Mouse (Mus musculus) mature B cell (primary cell): Measurements from ENCODE around the gene Cep135.

Experiments
- in situ Hi-C: fragments of 300-500 bp; cut with MboI; formaldehyde crosslinking; loops from 2 replicates; pipeline ENCODE4 v1.14.3; 2019

The Cep135 gene

DNA sequence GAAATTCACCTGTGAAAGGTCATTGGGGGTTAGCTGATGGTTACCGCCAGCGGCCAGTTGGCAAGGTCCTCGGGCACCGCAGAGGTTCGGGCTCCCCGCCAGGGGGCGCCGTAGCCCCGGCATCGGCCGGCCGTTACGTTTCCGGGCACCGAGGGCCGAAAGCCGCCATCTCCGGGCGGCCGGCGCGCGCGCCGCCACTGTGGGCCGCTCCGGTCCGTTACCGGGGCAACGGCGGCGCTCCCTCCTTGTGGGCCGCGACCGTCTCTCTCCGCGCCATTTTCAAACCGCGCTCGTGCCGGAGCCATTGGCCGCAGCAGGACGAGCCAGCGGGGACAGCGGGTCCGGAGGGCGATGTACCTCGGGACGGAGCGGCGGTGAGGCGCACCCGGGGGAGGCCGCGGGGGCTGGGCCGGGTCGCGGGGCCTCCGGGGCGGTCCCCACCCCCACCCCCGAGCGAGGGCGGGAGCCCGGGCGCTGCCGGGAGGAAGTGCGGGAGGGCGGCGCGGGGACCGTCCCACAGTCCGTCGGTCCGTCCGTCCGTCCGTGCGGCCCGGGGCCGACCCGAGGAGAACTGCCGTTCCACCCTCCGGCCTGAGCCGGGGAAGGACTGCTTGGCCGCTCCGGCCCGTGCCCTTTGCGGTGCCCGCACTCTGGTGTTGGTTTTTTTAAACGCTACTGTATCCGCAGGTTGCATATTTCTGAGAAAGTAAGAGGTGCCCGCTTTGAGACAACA, at the start of gene Cep135:
Cep135 (plus strand) TSS at position 148 of the 733 bp plus-strand sequence.
- in situ Hi-C loops: loop anchor here (25.0 kb wide), 1 partner anchor 724 kb away; the partner anchor contains the start of genes Noa1 and Polr2b

DNA sequence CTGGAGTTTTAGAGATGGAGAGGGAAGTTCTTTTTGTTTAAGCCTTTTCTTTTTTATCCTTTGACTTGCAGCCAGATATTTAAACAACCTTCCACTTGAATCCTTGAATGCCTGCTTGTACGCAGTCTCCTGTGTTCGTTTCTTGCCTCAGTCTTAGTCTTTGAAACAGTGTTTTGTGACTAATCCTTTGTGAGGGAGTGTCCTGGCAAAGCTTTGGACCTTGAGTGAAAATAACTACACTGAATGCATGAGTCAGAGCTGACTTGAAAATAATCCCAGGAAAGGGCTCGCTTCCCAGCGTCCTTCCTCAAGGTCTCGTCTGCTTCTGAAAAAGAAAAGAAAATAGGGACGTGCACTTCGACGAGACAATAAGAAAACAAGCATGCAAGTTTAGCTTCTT, 48.3 kb upstream of the Cep135 start:
- in situ Hi-C loops: loop anchor here (25.0 kb wide), 1 partner anchor 228 kb away; the partner anchor contains the start of gene Clock

DNA sequence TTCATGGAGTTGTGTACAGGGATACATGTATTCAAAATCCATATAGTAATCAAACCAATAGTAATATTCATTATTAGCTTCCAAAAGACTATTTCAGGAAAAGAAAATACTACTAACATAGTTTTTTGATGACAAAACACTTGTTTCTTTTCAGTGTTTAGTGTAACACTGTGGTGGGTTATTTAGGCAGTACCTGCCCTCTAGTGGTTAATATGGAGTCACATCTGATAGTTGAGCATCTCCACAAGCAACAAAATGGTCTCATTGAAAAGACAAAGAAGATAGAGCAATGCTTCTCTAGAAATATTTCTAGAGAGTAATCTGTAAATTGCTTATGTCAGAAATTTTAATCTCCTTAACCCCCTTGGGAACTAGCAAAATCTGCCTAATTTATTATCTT, 47.7 kb upstream of the Cep135 start:
- in situ Hi-C loops: loop anchor here (25.0 kb wide), 1 partner anchor 229 kb away; the partner anchor contains the start of gene Clock

DNA sequence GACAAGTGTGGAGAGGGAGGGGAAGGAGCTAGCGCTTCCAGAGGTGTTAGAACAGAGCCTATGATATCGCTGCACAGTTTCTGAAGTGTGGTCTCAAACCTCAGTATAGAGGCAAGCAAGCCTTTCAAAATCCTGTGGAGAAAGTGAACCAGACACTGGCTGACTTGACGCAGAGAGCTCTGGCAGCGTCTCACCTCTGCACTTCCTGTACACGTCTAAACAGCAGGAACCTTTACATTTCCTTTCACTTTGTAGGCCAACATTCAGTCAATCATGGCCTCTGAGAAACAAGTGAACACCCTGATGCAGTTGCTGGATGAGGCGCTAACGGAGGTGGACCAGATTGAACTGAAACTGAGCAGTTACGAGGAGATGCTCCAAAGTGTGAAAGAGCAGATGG, 45.3 kb upstream of the Cep135 start:
- in situ Hi-C loops: loop anchor here (25.0 kb wide), 1 partner anchor 231 kb away; the partner anchor contains the start of gene Clock

DNA sequence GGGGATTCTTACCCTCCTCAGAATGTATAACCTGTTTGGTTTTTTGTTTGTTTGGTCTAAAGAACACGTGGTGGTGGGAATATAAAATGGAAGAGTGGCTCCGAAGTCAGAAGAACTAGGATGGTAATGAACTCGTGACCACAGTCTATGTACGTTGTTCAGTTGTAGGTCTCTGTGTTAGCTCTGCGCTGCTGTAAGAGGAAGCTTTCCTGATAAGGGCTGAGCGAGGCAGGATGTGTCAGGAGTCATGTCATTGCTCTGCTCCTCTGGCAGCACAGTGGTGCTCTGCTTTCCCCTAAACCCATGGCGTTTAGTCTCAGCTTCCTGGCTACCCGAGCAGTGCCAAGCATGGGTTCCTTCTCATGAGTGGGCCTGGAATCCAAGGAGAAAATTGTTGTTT, 38.1 kb upstream of the Cep135 start:
- in situ Hi-C loops: no loop called here

DNA sequence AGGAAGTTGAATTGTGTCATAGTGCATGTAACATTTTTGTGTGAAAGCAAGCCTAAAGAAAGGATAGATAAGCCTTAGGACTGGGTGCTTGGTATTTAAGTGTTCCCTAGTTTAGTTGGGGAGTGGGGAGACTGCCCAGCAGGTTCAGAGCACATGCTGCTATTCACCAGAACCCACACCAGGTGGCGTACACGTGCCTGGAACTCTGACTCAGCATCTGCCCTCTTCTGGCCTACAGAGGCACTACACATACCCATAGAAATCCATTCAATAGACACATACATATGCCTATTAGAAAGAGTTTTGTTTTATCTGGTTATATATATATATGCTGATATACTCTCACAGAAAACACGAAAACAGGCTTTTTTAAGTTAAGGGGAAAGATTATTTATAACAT, 23.2 kb upstream of the Cep135 start:
- in situ Hi-C loops: no loop called here

DNA sequence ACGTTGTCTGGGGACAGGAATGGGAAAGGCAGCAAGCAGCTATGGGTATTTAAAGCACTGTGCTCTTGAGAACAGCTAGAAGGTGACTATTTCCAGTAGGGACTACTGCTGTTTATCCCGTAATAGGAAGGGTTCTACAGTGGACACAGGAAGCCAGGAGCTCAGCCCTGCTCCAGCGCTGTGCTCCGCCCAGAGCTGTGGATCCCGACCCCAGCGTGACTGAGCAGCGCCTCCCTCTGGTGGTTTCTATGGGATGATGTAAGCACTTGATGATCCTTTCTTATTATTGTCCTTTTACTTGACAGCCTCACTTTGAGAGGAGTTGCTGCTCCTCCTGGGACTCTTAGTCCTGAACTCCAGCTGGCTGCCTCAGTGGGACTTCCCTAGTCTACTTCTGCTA, 14.2 kb upstream of the Cep135 start:
- in situ Hi-C loops: no loop called here

DNA sequence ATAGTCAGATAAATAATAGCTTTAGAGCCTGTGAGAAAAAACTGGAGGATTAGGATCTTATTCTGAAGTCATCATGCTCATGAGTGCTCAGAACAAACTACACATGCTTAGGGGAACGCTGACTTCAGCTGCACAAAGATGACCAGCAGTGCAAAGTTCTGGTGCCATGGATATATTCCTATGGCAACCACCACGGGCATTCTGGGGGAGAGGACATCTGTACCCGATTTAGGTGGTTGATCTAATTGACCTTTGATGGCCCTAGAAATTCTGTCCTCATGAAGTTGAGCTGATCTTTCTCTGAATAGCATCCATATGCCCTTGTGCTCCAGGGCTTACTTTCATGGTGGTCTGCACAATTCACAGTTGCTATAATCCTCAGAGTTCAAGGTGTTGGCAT, 11.5 kb upstream of the Cep135 start:
- in situ Hi-C loops: loop anchor here (25.0 kb wide), 1 partner anchor 735 kb away; the partner anchor contains the start of genes Noa1 and Polr2b

DNA sequence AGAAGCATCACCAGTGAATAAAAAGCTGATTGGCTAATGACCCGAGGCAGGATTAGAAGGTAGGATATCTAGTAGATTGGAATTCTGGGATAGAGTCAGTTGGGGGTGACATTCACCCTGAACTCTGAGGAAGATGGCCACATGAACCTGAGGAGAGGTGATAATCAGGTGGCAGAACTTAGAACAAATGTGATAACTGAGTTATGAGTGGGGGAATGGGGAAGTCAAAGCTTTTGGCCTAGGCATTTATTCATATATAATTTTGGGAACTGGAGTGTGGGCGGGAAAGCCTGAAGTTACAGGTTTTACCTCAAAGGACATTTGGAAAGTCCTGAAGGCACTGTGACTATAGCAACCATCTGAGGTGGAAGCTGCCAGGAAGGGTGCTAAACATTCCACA, 3.1 kb upstream of the Cep135 start:
- in situ Hi-C loops: loop anchor here (25.0 kb wide), 1 partner anchor 727 kb away; the partner anchor contains the start of genes Noa1 and Polr2b

DNA sequence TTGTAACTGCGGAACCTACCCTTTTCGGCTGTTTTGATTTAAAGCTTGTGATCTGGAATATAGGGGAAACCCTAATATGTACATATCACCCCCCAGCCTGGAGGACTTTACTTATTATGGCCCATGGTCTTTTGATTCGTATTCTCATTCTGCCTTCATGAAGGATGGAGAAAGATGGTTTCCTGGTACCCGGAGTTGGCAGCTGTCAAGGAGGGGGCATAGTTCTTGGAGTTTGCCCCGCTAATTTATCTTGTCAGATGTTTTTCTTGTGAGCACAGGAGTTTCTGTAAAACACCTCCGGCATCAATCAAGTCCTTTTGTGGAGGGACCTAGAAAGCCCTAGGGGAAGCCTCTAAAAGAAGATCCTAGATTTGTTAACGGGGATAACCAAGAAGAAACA, 813 bp downstream of the Cep135 start:
- in situ Hi-C loops: loop anchor here (25.0 kb wide), 1 partner anchor 723 kb away; the partner anchor contains the start of genes Noa1 and Polr2b

DNA sequence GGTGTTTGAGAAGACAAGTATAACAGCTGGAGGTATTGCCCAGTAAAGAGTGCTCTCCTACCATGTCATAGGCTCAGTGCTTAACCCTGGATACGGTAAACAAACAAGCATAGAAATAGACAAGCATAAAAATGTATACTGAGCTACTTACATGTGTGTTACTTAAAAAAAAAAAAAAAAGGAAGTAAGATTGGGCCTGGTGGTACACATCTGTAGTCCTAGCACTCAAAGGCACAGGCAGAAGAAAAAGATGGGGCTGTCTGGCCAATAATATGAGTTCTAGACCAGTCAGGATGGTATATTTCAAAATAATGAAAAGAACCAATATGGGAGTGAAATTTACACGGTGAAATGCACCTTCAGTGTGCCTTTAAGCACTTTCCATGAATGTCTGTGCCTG, 1.5 kb downstream of the Cep135 start:
- in situ Hi-C loops: loop anchor here (25.0 kb wide), 1 partner anchor 722 kb away; the partner anchor contains the start of genes Noa1 and Polr2b

DNA sequence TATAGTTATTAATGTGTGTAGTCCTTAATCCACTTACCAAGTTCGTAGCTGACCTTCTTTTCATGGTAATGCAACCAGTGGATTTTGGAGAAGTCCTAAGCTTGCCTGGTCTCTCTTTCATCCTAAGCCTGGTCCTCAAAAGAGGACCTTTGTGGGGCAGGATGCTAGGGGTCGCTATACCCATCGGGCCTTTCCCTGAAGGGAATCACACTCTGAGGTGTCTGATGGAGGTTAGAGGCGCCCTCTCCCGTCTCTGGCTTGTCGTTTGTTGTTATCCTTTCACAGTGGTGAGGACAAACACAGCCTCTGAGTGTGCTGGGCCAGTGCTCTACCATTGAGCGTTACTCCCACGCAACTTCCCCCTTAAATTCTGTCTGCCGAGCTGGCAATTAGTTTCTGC, 3.4 kb downstream of the Cep135 start:
- in situ Hi-C loops: loop anchor here (25.0 kb wide), 1 partner anchor 720 kb away; the partner anchor contains the start of genes Noa1 and Polr2b

DNA sequence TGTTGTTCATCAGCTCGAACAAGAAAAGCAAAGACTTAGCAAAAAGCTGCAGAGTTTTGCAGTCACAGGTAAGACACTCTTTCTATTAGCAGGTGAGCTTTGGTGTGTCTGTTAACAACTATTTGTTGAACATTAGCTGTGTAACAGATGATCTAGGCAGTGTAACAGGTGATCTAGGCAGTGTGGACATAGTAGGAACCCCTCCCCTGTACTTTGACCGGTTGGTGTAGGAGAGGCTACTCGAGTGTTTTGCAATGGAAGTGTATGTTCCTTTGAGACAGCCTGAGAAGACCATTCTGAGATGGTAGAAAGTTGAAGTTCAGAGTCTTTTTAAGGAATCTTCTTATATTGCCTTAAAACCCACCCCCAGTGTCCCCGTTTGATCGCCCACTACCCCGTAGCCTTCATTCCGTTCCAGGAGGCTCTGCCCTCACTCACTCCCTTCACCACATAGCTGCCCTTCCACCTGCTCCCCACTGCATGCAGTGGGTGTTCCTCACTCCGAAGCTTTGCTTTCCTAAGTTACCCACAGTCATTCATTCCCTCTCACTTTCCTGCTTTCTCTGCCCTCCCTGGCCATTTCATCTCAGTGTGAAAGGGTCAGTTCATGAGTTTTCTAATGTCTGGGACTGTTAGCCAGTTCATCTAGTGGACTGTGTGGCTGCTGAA, 21.3 kb downstream of the Cep135 start:
- in situ Hi-C loops: no loop called here

DNA sequence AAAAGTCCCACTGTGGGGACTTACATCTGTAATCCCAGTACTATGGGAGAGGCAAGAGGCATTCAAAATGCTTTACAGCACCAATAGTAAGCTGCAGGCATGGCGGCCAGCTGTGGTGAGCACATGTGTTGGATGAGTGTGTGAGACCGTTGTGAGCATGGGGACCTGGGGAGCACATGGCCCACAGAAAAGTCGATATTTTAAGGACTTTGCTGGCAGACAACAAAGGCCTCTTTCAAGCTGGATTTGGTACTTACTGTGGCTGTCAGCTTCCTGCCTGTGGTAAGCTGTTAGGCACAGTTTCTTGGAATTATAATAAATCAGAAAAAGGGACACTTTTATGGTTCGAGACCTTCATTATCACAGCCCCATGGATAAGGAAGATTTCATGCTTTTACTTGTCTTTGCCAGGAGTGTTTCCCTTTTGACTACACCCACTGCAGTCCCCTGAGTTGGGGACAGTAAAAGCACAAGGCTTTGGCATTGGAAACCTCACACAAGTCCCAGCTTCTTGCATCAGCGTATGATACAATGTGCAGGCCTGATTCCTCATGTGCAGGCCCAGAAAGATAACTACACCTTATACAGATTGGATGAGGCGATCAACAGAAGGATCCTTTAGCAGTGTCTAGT, 24.5 kb downstream of the Cep135 start:
- in situ Hi-C loops: no loop called here

DNA sequence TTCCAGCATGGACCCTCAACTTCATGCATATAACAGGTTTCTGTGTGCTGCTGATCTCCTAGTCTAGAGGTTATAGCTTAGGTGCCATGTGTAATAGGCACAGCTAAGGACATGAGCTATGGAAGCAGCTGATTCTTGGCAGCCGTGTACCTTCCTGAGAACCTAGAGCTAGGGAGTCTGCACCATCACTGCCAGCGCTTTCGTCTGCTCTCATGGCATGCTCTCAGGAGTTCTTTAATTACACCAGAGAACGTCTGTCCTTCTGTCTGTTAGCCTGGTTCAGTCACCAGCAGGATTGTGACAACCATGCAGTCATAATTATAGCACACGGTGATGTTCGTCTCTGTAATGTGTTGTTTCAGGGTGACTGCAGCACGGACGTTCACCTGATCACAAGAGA, 26.8 kb downstream of the Cep135 start:
- in situ Hi-C loops: no loop called here

DNA sequence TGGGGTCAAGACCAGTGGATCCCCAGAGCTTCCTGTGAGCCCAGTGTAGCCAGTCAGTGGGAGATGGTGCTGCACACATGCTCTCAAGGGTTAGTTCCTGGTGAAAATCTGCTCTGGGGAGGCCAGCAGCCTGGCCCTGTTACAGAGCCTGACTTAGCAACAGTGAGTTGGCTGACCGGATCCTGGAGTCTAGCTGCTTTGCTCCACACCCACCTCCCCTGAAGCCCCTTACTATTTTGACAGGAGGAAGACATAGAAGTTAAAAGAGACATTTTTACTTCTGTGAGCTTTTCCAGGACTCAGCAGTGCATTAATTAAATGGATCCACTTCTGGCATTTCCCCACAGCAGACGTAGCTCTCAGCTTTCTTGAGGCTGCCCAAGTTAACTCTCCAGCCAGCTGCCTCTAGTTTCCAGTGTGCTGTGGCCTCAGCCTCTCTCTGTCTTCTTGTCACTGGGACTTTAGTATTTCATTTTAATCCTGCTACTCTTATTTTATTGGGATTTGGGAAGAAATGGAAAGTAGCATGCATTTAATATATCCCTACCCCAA, 27.8 kb downstream of the Cep135 start:
- in situ Hi-C loops: no loop called here

DNA sequence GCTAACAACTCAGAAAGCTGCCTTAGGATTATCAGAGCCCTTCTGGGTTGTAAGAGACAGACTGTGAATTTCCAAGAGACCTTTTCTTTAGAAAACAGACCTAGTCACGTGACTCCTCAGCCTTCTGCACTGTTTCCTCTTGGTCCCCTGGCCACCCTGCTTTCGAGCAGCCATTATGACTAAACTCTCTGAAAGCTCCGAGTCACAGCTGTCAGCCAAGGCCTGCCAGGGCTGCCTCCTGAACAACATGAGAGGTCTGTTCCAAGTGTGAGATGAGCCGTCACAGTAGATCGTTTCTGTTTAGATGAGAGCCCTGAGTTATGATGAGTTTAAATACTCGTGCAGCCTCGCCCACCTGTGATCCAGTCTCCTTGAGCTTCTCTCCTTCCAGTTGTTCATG, 30.3 kb downstream of the Cep135 start:
- in situ Hi-C loops: no loop called here

DNA sequence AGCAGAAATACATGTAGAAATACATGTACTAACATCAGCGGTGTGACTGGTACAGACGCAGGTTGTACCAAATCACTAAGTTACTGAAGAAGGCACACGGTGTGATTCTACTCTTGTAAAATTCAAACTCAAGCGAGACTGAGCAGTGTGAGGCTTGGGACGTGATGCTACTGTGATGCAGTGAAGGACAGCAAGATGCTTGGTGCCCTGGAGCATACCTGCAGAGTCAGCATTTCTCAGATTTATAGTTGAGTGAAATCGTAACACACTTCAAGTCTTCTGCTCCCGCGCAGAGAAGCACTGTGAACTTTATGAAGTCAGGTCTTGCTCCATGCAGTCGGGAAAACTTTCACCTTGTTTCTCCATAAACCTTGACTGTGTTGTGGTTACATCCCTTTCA, 35.3 kb downstream of the Cep135 start:
- in situ Hi-C loops: no loop called here

DNA sequence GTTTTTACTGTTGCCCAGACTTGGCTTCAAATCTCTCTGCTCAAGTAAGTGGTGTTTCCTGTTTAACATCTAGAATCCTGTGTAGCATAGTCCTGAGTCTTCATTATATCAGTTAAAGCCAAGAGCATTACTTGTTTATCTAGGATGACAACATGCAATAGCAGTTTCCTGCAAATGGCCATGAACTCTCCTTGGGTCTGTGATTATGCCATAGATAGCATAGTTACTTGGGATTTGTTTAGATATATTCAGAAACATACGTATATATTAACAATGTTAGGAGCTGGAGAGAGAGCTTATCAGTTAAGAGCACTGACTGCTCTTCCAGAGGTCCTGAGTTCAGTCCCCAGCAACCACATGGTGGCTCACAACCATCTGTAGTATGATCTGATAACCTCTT, 39.3 kb downstream of the Cep135 start:
- in situ Hi-C loops: no loop called here

DNA sequence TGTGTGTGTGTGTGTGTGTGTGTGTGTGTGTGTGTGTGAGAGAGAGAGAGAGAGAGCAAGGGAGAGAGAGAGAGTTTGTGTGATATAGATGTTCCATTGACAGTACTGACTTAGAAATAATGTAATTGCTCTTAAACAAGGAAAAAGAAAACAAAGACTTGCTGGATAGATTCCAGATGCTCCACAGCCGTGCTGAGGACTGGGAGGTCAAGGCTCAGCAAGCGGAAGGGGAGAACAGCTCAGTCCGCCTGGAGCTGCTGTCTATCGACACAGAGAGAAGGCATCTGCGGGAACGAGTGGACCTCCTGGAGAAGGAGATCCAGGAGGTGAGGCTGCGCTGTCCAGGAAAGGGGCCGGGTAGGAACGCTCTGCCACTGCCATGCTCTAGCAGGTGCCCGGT, 45.5 kb downstream of the Cep135 start:
- in situ Hi-C loops: no loop called here

DNA sequence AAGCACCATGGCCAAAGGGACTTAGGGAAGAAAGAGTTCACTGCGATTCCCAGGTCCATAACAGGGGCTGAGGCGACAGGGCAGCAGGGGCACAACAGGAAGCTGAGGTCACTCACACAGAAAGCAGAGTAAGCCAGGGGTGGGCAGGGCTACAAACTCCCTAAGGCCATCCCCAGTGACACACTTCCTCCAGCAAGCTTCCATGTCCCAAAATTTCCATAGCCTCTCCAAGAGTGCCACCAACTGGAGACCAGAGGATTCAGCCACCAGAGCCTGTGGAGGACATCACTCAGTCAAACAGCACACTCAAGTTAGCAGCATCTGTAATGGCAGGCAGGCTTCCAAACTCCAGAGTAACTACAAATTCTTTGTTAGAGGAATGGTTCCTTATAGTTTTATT, 47.1 kb downstream of the Cep135 start:
- in situ Hi-C loops: no loop called here

DNA sequence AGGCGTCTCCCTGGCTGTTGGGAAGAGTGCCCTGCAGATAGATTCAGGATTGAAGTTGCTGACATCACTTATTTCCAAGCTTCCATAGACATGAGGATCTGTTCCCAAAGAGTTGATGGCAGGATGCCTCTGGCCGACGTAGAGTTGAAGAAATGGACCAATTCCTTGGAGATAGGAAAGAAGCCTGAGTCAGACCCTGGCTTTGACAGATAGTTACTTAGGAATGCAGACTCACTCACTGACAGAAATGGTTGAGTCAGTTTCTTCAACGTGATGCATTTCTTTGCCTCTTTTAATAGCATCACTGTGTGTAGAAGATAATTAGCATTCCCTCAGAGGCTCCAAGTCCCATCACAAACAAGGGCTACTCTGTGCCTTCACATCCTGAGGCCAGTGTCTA, 53.6 kb downstream of the Cep135 start:
- in situ Hi-C loops: no loop called here
